Mouse (Mus musculus) thymus, adult 2 months (tissue): ENCODE results near the gene Car1.

ENCODE experiments used
- CTCF ChIP-seq: fragments of 200-500 bp; IDR thresholded peaks from 2 replicates; pipeline ENCODE4 v1.5.1; 2012; ENCODE audit warnings: mild to moderate bottlenecking, control low read depth, low read length, moderate library complexity, borderline replicate concordance; ENCODE audit not compliant: control insufficient read depth, poor library complexity, insufficient read depth; ENCODE audit errors: extremely low read depth
- POLR2A ChIP-seq: fragments of 200-500 bp; IDR thresholded peaks from 2 replicates; pipeline ENCODE4 v1.6.1; 2012; ENCODE audit warnings: mild to moderate bottlenecking, low read length, control low read depth, moderate library complexity; ENCODE audit not compliant: control insufficient read depth, poor library complexity, insufficient read depth; ENCODE audit errors: extremely low read depth

GRCm38 (mm10) chr3:14755716-14756115, 52.5 kb downstream of the Car1 start:
- TF ChIP-seq CTCF: no peak
- no peak for TF ChIP-seq POLR2A
